Mouse (Mus musculus) olfactory bulb, adult 2 months (tissue): ENCODE data around the gene Farsb.

Experiments
- CTCF ChIP-seq: fragments of 200-500 bp; IDR thresholded peaks from 2 replicates; pipeline ENCODE4 v1.5.1; 2012; ENCODE audit warnings: low read depth, mild to moderate bottlenecking, low read length, moderate library complexity; ENCODE audit not compliant: insufficient read depth
- POLR2A ChIP-seq: fragments of 200-500 bp; IDR thresholded peaks from 2 replicates; pipeline ENCODE4 v1.6.1; 2012; ENCODE audit warnings: mild to moderate bottlenecking, low read depth, low read length, moderate library complexity; ENCODE audit not compliant: insufficient read depth

DNA sequence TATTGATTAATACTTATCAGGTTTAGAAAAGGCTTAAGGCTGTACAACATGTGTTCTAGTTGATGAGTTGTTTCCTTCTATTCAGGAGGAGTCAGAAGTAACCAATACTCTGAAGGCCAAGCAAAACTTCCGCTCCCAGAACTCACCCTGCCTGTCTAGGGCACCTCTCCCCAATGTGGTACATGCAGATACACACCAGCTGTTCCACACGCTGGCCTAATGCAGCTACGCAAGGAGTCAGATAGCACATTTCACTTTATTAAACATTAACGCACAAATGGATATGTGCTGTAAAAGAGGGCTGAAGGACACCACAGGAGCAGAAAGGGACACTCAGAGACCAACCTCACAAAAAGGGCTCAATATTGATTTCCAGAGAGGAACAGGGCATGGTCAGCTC lies 63.8 kb downstream of the Farsb start:
- no peak for TF ChIP-seq CTCF
- TF ChIP-seq POLR2A = no peak
